Mouse (Mus musculus) embryonic facial prominence, embryonic 13.5 days (tissue): ENCODE measurements around the gene Helz. TPM values are rescaled to one million over a fixed set of nuclear protein-coding genes. Genes with fewer than 3 reads are reported as not detected.

ENCODE experiments used
- ATAC-seq: fragments of 200-750 bp; cut with Nextera tagmentation; 2 replicates; pipeline ENCODE4 v1.8.0; 2017; ENCODE audit warnings: low read depth; ENCODE audit not compliant: insufficient number of reproducible peaks, insufficient read depth, low FRiP score, low TSS enrichment
- H3K27ac ChIP-seq: fragments of 300-500 bp; sonication (generic); 2 replicates; pipeline ENCODE4 v1.5.1; 2015; ENCODE audit warnings: moderate library complexity, mild to moderate bottlenecking, inconsistent platforms
- H3K27me3 ChIP-seq: fragments of 300-500 bp; sonication (generic); 2 replicates; pipeline ENCODE4 v1.6.1; 2015; ENCODE audit warnings: mild to moderate bottlenecking, inconsistent platforms
- H3K36me3 ChIP-seq: fragments of 300-500 bp; sonication (generic); 2 replicates; pipeline ENCODE4 v1.6.1; 2015; ENCODE audit warnings: mild to moderate bottlenecking, inconsistent platforms
- H3K4me1 ChIP-seq: fragments of 300-500 bp; sonication (generic); 2 replicates; pipeline ENCODE4 v1.6.1; 2015; ENCODE audit warnings: inconsistent platforms
- H3K4me2 ChIP-seq: fragments of 300-500 bp; sonication (generic); 2 replicates; pipeline ENCODE4 v1.6.1; 2015; ENCODE audit warnings: moderate library complexity, mild to moderate bottlenecking, inconsistent platforms
- H3K4me3 ChIP-seq: fragments of 300-500 bp; sonication (generic); 2 replicates; pipeline ENCODE4 v1.5.1; 2015; ENCODE audit warnings: mild to moderate bottlenecking, inconsistent platforms
- H3K9ac ChIP-seq: fragments of 300-500 bp; sonication (generic); 2 replicates; pipeline ENCODE4 v1.6.1; 2015; ENCODE audit warnings: mild to moderate bottlenecking, inconsistent platforms
- H3K9me3 ChIP-seq: fragments of 300-500 bp; sonication (generic); 2 replicates; pipeline ENCODE4 v1.6.1; 2016; ENCODE audit warnings: inconsistent platforms
- WGBS: fragments of 180-500 bp; shearing (Covaris S2); methylation state at CpG from one replicate; pipeline ENCODE4 v1.1.7; 2015; ENCODE audit warnings: mixed read lengths; 5-methylcytosine and 5-hydroxymethylcytosine counted together
- polyA plus RNA-seq: library from polyadenylated mRNA; unstranded; fragments of >200 nt; fragmentation: Nextera tagmentation; extraction: Ambion mirVana; gene quantifications from 2 replicates; pipeline ENCODE4 v1.2.1, GENCODE M21; 2015

Gene Helz
- polyA plus RNA-seq, 1 experiment from 2014 or later, result 20.2 TPM

DNA sequence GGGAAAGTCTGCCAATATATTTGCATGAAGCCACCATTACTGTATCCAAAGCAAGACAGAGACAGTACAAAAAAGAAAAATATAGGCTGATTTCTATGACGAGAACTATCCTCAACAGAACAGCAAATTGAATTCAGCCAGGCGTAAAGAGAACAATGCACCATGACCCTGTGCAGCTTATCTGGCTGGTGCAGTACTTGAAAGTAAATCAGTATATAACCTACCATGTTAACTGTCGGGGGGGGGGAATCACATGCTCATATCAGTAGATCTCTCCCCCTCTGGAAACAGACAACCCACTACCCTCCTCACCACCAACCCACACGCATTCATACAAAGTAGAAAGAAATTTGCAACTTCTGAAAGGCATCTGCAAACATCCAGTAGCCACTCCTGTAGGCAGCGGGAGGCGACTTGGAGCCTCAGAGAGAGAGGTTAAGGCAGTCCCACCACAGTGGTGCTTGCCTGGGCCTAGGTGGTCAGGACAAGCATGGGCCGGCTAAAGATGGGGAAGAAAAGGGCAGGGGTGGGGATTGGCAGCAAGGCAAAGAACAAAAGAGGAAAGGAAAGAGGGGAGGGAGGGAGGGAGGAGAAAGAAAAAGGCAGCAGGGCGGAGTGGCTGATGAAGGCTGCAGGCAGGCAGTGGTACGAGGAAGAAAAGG is 135.1 kb downstream of the Helz start:
- Histone ChIP-seq H3K27me3 (no peaks in the 10 kb centered on the region), H3K4me1 (peaks cover 29% of the 10 kb centered on the region), H3K36me3 (peaks cover 29% of the 10 kb centered on the region), H3K4me2 (no peak overlapping the region), H3K9ac (no peak overlapping the region), H3K9me3 (no peaks in the 10 kb centered on the region), H3K27ac (no peak overlapping the region), H3K4me3 (no peak overlapping the region)
- 68% methylated on average over 9 of the region's 9 CpGs for WGBS
- no peak for ATAC-seq

DNA sequence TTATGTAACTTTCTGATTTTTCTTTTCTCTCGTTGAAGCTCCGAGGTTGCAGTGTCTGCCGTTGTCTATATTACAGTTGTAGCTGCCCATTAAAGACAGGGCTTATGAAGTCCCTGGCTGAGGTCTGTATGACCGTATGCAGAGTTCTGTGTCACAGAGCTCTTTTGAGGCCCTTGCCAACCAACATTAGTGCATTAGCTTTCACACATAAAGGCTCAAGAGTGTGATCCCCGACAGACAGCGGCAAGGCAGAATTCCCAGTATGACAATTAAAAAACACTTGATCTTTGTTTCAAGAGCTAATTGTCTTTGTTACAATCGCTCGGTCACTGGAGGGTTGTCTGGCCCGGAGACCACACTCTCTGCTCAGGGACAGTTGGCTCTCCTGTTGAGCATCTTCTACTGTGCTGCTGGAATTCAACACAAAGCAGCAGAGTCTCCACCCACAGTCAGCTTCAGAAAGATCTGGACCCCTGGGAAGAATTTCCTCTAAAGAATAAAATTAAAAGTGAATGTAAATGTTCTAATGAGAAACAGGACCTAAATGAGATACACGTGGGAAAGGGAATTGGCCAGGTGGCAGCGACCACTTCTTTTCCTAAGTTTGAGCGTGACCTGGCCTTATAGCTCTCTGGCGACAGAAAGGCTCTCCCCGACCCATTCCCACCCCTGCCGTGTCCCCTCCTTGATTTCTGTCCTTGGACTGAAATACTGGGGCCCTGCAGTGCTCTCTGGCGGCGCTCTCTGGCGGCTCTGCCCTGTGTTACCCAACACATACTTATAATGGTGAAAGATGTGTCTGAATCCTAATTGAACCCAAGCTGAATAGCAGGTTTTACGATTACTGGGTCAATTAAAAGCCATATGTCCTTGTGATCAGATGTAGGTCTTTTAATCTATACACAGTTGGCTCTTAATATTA is 136.1 kb downstream of the Helz start:
- Histone ChIP-seq H3K9ac (no peak overlapping the region), H3K36me3 (peaks cover 33% of the 10 kb centered on the region), H3K27ac (no peak overlapping the region), H3K27me3 (no peaks in the 10 kb centered on the region), H3K4me1 (peaks cover 29% of the 10 kb centered on the region), H3K4me2 (no peak overlapping the region), H3K9me3 (no peaks in the 10 kb centered on the region), H3K4me3 (no peak overlapping the region)
- 58% methylated on average over 19 of the region's 19 CpGs for WGBS
- no peak for ATAC-seq

DNA sequence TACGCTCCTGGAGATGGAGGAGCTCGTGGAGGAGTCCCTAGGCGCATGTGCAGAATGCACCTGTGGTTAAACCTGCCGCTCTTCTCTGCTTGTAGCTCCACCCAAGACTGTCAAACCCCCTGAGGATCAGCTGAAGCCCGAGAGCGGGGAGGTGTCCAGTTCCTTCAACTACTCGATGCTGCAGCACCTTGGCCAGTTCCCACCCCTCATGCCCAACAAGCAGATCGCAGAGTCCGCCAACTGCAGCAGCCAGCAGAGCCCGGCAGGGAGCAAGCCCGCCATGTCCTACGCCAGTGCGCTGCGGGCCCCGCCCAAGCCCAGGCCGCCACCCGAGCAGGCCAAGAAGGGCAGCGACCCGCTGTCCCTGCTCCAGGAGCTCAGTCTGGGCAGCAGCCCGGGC is 138.6 kb downstream of the Helz start:
- H3K9me3 ChIP-seq, result no peaks in the 10 kb centered on the region
- 88% methylated on average over 20 of the region's 20 CpGs for WGBS
- H3K4me1 ChIP-seq, result peaks cover 29% of the 10 kb centered on the region
- H3K4me2 ChIP-seq, result no peak overlapping the region
- no peak overlapping the region for H3K4me3 ChIP-seq
- no peaks in the 10 kb centered on the region for H3K27me3 ChIP-seq
- H3K36me3 ChIP-seq, result peaks cover 35% of the 10 kb centered on the region
- no peak overlapping the region for H3K27ac ChIP-seq
- no peak overlapping the region for H3K9ac ChIP-seq
- no peak for ATAC-seq

DNA sequence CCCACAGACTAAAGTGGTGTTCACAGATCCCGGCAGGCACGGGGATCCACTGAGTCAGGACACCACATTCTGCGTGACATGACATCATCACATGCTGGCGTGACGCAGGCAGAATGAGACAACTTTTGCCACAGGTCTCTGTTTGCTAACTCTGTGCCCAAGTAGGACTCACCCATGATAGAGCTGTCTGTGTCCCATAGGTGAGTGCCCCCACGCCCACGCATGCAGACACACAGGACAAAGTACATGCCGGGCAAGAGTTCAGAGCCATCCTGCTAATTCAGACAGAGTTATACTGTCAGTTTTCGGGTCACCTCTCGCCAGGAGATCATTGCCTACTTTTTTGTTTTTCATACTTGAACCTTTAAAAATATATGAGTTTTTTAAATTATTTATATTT is 140.8 kb downstream of the Helz start:
- H3K4me1 ChIP-seq, result peaks cover 14% of the 10 kb centered on the region
- 93% methylated on average over 10 of the region's 10 CpGs for WGBS

DNA sequence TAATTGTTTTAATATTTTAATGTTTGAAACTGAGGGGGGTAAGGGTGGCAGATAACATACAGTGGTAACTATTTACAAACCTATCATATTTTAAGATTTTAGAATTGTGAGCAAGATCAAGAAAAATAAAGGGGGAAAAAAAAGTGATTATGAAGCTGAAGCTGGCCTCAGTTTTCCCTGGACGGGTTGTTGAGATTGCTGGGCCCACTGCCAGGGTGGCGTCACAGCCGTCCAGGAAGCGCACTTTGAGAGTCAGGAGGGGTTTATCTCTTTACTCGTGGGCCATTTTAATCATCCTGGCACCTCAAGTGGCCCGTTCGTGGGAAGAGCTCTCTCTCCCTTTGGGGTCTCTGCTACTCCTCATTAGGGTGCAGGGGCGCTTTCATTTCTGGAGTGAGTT is 143.8 kb downstream of the Helz start:
- WGBS, result 75% methylated on average over 8 of the region's 8 CpGs
- Histone ChIP-seq H3K27me3 (no peaks in the 10 kb centered on the region), H3K4me1 (0 out of 2 replicates have a peak, but pooled peaks cover 6% of the 10 kb centered on the region), H3K9me3 (no peaks in the 10 kb centered on the region), H3K36me3 (peaks cover 13% of the 10 kb centered on the region), H3K9ac (no peak overlapping the region), H3K27ac (no peak overlapping the region), H3K4me2 (no peak overlapping the region), H3K4me3 (no peak overlapping the region)
- no peak for ATAC-seq

More for the DNA sequence above, 140.8 kb downstream of the Helz start:
- H3K4me3 ChIP-seq, result no peak overlapping the region
- peaks cover 28% of the 10 kb centered on the region for H3K36me3 ChIP-seq
- H3K27ac ChIP-seq, result no peak overlapping the region
- no peaks in the 10 kb centered on the region for H3K27me3 ChIP-seq
- H3K9me3 ChIP-seq, result no peaks in the 10 kb centered on the region
- ATAC-seq, result no peak
- H3K9ac ChIP-seq, result no peak overlapping the region
- H3K4me2 ChIP-seq, result no peak overlapping the region

DNA sequence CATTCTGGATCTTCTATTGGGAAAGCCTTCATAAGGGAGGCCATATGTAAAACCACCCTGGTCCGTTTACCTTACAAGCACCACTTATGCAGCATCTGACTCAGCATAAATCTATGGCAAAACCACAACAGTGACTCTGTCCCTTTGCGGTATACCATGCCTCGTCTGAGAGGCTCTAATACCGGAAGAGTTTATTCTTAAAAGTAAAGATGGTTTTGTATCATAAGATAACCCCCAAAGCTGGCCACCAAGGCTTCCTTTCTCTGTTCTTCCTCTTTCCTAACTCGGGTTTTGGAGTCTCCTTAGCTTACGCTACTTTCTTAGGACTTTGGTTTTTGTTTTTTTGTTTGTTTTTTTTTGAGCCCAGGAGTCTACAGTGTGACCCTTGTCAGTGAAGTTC is 145.6 kb downstream of the Helz start:
- 76% methylated on average over 6 of the region's 6 CpGs for WGBS
- Histone ChIP-seq H3K36me3 (peaks cover 8% of the 10 kb centered on the region), H3K4me3 (no peak overlapping the region), H3K27me3 (no peaks in the 10 kb centered on the region), H3K9ac (no peak overlapping the region), H3K27ac (no peak overlapping the region), H3K9me3 (no peaks in the 10 kb centered on the region), H3K4me2 (no peak overlapping the region), H3K4me1 (0 out of 2 replicates have a peak, but pooled peaks cover 6% of the 10 kb centered on the region)
- ATAC-seq, result no peak

DNA sequence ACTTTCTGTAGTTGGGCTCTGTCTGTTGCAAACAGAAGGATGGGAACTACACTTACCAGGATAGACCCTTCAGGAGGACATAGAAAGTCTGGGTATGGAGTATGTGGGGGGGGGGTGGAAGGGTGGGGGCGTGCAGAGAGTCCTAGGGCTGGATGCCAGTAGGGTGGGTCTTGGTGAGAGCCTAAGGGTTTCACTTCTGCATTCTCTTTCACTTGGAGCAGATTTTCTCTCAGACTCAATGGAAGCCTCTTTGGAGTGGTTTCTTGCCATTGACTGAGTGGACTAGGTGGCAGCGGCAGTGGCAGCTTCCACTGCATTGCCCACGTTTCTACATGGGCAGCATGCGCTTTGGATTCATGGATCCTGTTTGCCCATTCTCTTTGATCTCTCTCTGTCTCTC is 152.2 kb downstream of the Helz start:
- WGBS, result 87% methylated on average over 4 of the region's 4 CpGs

DNA sequence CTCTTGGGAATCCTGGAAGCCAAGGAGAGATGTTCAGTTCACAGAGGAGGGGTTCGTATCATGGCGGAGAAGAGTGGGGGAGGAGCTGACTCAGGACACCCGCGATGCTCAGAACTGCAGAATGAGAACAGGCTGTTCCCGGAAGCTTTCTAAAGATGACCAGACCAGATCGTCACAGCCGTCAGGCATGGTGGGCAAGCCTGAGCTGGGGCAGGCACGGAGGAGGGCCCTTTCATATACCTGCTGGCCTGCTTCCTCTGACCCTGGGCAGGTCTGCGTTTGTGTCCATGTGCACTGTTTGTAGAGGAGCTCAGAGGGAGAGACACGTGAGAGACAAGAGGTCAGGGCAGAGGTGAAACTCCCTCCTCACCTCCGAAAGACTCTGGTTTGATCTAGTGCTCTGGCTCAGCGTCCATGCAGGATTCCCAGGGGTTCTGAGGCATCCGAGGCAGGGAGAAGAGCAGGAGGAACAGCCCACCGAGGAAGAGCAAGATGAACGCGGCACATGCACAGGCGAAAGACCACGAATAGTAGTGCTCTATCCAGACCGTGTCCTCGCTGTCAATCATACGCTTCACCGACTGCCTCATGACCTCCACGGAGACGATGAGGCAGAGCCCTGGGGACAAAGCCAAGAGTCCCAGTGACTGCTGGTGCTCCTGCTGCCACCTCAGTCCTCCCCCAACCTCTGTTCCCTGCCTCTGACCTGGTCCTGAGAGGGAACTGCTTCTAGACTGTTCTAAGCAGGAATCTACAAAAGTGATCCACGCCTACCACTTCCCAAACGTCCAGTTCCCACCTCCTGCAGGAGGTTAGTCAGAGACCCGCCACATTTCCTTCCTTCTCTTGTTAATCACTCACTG is 155.8 kb downstream of the Helz start:
- Histone ChIP-seq H3K27me3 (no peaks in the 10 kb centered on the region), H3K36me3 (no peaks in the 10 kb centered on the region), H3K4me3 (no peak overlapping the region), H3K4me2 (no peak overlapping the region), H3K9me3 (no peaks in the 10 kb centered on the region), H3K27ac (no peak overlapping the region), H3K4me1 (peaks cover 18% of the 10 kb centered on the region), H3K9ac (no peak overlapping the region)
- ATAC-seq, result no peak
- WGBS, result 49% methylated on average over 27 of the region's 27 CpGs

More for the DNA sequence above, 152.2 kb downstream of the Helz start:
- Histone ChIP-seq H3K27me3 (no peaks in the 10 kb centered on the region), H3K4me2 (no peak overlapping the region), H3K9ac (no peak overlapping the region), H3K4me1 (peaks cover 22% of the 10 kb centered on the region), H3K9me3 (no peaks in the 10 kb centered on the region), H3K4me3 (no peak overlapping the region), H3K27ac (no peak overlapping the region), H3K36me3 (no peaks in the 10 kb centered on the region)
- ATAC-seq, result no peak

DNA sequence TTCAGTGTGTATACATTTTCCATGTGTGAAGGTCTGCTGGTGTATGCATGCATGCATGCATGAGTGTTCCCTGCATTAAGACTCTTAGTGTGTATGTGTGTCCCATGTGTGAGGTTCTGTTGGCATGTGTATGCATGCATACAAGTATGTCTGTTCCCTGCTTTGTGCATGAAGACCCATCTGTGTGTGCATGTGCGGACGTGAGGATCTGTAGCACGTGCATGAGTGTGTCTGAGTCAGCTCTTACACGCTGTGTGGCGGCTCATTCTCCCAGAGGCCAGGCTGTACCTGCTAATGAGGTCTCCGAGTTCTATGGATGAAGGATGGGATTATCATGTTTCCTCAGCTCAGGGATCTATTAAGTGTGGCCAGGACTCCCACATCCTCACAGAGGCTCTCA is 157.3 kb downstream of the Helz start:
- no peak overlapping the region for H3K4me3 ChIP-seq
- no peak overlapping the region for H3K27ac ChIP-seq
- peak; percentile 43; the same call in 1 of the 2 replicates for ATAC-seq
- H3K4me1 ChIP-seq, result peaks cover 16% of the 10 kb centered on the region
- no peaks in the 10 kb centered on the region for H3K36me3 ChIP-seq
- 59% methylated on average over 6 of the region's 6 CpGs for WGBS
- no peak overlapping the region for H3K4me2 ChIP-seq
- no peaks in the 10 kb centered on the region for H3K9me3 ChIP-seq
- H3K27me3 ChIP-seq, result no peaks in the 10 kb centered on the region
- H3K9ac ChIP-seq, result no peak overlapping the region

DNA sequence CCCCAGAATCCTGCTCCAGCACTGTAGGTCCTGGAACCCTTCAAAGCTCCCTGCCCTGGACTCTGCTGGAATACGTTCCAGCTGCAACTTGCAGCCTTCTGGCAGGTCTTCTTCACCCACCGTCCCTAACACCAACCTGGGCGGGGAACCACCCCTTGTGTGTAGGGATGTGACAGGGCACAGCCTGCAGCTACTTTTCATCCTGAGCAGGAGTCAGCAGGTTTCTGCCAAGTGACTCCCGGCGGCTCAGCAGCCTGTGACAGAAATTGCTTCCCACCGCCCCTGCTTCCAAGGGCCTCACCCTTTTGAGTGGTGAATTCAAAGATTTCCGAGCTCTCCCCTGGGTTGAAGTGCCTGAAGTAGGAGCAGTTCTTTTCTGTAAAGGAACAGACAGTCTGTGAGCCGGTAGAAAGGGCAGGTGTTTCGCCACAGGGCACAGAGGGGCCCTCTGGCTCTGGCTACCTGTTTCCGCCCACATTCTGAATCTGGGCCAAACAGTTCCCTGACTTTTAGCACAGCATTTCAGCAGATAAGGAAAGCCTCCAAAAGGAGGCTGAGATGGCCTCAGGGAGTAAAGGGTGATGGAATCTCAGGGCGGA is 157.8 kb downstream of the Helz start:
- H3K27ac ChIP-seq, result no peak overlapping the region
- ATAC-seq, result no peak
- H3K9ac ChIP-seq, result no peak overlapping the region
- no peak overlapping the region for H3K4me2 ChIP-seq
- 60% methylated on average over 11 of the region's 11 CpGs for WGBS
- H3K4me1 ChIP-seq, result peaks cover 21% of the 10 kb centered on the region
- no peaks in the 10 kb centered on the region for H3K36me3 ChIP-seq
- no peak overlapping the region for H3K4me3 ChIP-seq
- H3K27me3 ChIP-seq, result no peaks in the 10 kb centered on the region
- no peaks in the 10 kb centered on the region for H3K9me3 ChIP-seq
